Mouse (Mus musculus): ENCODE measurements around the gene Slc17a6. TPM values are rescaled to one million over a fixed set of nuclear protein-coding genes. Genes with fewer than 3 reads are reported as not detected.

Slc17a6 gene
- polyA plus RNA-seq, 1 experiment from 2014 or later: 0.05 TPM

DNA sequence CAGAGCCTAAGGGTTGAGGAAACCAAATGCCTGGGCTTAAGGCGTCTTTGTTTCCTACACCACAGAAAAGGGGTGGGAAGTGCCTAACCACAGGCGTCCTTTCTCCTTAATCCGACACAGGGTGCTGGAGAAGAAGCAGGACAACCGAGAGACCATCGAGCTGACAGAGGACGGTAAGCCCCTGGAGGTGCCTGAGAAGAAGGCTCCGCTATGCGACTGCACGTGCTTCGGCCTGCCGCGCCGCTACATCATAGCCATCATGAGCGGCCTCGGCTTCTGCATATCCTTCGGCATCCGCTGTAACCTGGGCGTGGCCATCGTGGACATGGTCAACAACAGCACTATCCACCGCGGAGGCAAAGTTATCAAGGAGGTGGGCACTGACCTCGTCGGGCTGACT, 3.4 kb downstream of the Slc17a6 start:
- Histone ChIP-seq H3K4me1 (replicated peaks; ENCODE audit: control insufficient read depth, insufficient read depth, low read length) (no peaks in the 10 kb centered on the region), H3K4me3 (ENCODE audit: low read length) (no peak overlapping the region), H3K9ac (ENCODE audit: low read length) (no peak overlapping the region), H3K9me3 (ENCODE audit: control insufficient read depth, low read length) (no peaks in the 10 kb centered on the region), H3K27ac (ENCODE audit: low read length) (no peak overlapping the region), H3K27me3 (ENCODE audit: control insufficient read depth, insufficient read depth, low read depth, low read length) (peaks cover 54% of the 10 kb centered on the region), H3K36me3 (ENCODE audit: control insufficient read depth, insufficient read depth, low read length) (no peaks in the 10 kb centered on the region), H3K4me2 (ENCODE audit: low read depth, low read length) (no peak overlapping the region)
- ATAC-seq (ENCODE audit: low read depth): no peak
- under 1% methylated on average over 23 of the region's 23 CpGs for WGBS

DNA sequence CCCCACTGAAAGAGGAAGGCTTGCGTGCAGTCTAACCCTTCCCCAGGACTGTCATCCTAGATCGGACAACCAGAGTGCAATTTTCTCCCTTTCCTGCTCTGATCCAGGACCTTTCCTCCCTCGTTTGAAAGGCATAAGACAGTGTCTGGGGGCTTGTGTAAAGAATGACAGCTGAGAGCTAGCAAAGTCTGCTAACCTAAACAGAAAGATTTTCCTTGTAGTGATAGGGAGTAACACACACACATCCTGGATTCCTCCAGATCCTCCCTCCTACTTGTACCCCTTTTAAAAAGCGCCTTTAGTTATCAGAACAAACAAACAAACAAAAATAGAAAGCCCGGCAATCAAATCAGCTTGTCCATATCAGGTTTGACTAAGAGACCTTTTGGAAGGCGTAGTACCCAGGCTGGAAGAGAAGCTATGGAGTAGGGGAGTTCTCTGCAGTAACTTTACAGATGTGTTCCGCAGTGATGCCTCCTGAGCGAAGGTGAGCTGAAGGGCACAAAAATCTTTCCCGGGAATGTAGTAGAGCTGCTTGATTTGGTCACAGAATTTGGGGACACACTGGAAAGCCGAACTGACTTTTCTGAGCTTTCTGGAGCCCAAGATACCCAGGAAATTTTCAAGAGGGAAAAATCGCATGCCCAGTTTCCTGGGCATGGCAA, 3.9 kb downstream of the Slc17a6 start:
- Histone ChIP-seq H3K27ac (ENCODE audit: low read length) (no peak overlapping the region), H3K4me1 (replicated peaks; ENCODE audit: control insufficient read depth, insufficient read depth, low read length) (no peaks in the 10 kb centered on the region), H3K9ac (ENCODE audit: low read length) (no peak overlapping the region), H3K4me3 (ENCODE audit: low read length) (no peak overlapping the region), H3K9me3 (ENCODE audit: control insufficient read depth, low read length) (no peaks in the 10 kb centered on the region), H3K4me2 (ENCODE audit: low read depth, low read length) (no peak overlapping the region), H3K27me3 (ENCODE audit: control insufficient read depth, insufficient read depth, low read depth, low read length) (peaks cover 54% of the 10 kb centered on the region), H3K36me3 (ENCODE audit: control insufficient read depth, insufficient read depth, low read length) (no peaks in the 10 kb centered on the region)
- 7% methylated on average over 11 of the region's 11 CpGs for WGBS
- no peak for ATAC-seq (ENCODE audit: low read depth)

DNA sequence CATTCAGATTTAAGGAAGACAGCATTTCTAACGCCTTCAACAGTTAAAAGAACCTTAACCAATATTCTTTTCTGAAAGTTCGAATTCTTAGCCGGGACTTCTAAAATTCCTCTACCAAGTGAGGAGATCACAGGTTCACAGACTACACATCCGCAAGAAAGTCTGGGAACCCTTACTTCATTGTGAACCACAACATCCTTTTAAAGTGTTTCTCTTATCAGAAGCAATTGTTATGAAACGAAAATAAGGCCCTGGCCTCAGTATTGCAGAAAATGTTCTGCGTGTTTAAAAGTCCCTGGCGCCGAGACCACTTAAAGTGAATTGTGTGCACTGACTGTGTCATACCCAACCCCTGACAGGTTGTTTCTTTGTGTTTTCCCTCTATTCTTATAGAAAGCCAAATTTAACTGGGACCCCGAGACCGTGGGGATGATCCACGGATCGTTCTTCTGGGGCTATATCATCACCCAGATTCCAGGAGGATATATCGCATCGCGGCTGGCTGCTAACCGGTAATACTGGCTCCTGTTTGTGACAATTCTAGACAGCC, 4.7 kb downstream of the Slc17a6 start:
- Histone ChIP-seq H3K4me3 (ENCODE audit: low read length) (no peak overlapping the region), H3K9me3 (ENCODE audit: control insufficient read depth, low read length) (no peaks in the 10 kb centered on the region), H3K4me1 (replicated peaks; ENCODE audit: control insufficient read depth, insufficient read depth, low read length) (no peaks in the 10 kb centered on the region), H3K27ac (ENCODE audit: low read length) (no peak overlapping the region), H3K4me2 (ENCODE audit: low read depth, low read length) (no peak overlapping the region), H3K27me3 (ENCODE audit: control insufficient read depth, insufficient read depth, low read depth, low read length) (peaks cover 53% of the 10 kb centered on the region), H3K9ac (ENCODE audit: low read length) (no peak overlapping the region), H3K36me3 (ENCODE audit: control insufficient read depth, insufficient read depth, low read length) (no peaks in the 10 kb centered on the region)
- WGBS: 2% methylated on average over 16 of the region's 16 CpGs
- ATAC-seq (ENCODE audit: low read depth): no peak

DNA sequence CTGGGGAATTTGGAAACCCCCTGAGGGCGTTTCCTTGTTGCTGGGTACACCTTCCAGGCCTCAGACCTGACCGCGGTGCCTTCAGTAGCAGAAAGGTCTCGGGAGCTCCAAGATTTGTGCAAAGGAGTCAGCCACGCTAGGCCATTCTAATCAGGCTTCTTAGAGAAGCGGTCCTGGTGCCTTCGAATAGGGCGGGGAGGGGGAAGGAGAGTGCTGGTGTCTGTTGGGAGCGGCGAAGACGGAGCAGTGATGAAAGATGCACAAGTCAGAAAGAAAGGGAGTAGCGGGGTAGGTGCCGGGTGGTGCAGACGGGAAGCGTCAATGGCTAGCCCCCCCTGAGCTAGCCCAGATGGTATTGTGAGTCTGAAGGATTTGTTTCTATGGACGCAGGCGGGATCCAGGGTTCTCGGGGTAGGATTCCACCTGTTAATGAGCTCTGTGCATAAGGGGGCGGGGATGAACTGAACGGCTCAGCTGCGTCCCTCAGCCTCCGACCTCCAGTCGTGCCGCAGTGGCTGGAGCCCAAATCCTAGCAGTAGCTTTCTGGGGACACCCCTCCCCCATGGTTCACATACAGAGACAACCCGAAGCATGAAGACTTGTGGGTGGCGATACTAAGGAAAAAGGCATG, 5.3 kb downstream of the Slc17a6 start:
- Histone ChIP-seq H3K4me3 (ENCODE audit: low read length) (no peak overlapping the region), H3K4me1 (replicated peaks; ENCODE audit: control insufficient read depth, insufficient read depth, low read length) (no peaks in the 10 kb centered on the region), H3K36me3 (ENCODE audit: control insufficient read depth, insufficient read depth, low read length) (no peaks in the 10 kb centered on the region), H3K9me3 (ENCODE audit: control insufficient read depth, low read length) (no peaks in the 10 kb centered on the region), H3K27ac (ENCODE audit: low read length) (no peak overlapping the region), H3K9ac (ENCODE audit: low read length) (no peak overlapping the region), H3K4me2 (ENCODE audit: low read depth, low read length) (no peak overlapping the region), H3K27me3 (ENCODE audit: control insufficient read depth, insufficient read depth, low read depth, low read length) (peaks cover 47% of the 10 kb centered on the region)
- ATAC-seq (ENCODE audit: low read depth): no peak
- WGBS: 1% methylated on average over 26 of the region's 26 CpGs

DNA sequence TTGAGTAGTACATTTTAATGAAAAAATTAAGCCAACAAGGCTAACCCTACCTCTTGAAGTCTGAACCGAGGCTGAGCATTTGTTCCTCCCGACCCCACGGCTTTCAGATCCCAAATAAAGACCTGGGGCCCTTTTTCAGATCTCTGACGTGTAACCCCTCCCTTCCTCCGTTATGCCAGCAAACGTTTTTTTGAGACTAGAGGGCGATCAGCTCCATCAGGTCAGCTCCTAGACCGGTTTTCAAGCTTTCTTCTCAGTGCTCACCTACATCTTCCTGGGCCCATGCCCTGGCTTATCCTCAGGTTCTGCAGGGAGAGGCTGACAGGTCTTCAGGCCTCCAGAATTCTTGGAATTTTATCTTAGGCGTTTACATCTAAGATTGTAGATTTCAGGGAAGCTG, 5.9 kb downstream of the Slc17a6 start:
- Histone ChIP-seq H3K4me1 (replicated peaks; ENCODE audit: control insufficient read depth, insufficient read depth, low read length) (no peaks in the 10 kb centered on the region), H3K36me3 (ENCODE audit: control insufficient read depth, insufficient read depth, low read length) (no peaks in the 10 kb centered on the region), H3K27me3 (ENCODE audit: control insufficient read depth, insufficient read depth, low read depth, low read length) (peaks cover 41% of the 10 kb centered on the region), H3K9ac (ENCODE audit: low read length) (no peak overlapping the region), H3K4me2 (ENCODE audit: low read depth, low read length) (no peak overlapping the region), H3K9me3 (ENCODE audit: control insufficient read depth, low read length) (no peaks in the 10 kb centered on the region), H3K27ac (ENCODE audit: low read length) (no peak overlapping the region), H3K4me3 (ENCODE audit: low read length) (no peak overlapping the region)
- ATAC-seq (ENCODE audit: low read depth): no peak
- WGBS: 2% methylated on average over 9 of the region's 9 CpGs

DNA sequence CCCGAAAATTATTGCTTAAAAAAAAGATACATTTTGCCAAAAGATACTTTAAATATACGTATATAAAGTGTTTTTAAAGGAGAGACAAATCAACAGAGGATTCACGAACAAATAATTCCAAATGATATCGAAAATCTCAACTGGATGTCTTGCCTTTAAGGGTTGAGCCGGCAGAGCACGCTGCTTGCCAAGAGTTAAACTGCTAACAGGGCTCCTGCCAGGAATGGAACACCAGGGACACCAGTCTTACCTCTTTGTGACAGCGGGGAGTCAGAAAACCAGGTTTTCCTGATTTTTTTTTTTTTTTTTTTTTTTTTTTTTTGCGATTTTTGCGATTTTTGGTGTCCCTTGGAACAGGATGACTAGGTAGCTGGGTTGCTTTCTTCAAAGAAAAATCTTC, 6.5 kb downstream of the Slc17a6 start:
- no peak for ATAC-seq (ENCODE audit: low read depth)
- H3K4me2 ChIP-seq (ENCODE audit: low read depth, low read length): no peak overlapping the region
- H3K36me3 ChIP-seq (ENCODE audit: control insufficient read depth, insufficient read depth, low read length): no peaks in the 10 kb centered on the region
- no peaks in the 10 kb centered on the region for H3K4me1 ChIP-seq (replicated peaks; ENCODE audit: control insufficient read depth, insufficient read depth, low read length)
- H3K9ac ChIP-seq (ENCODE audit: low read length): no peak overlapping the region
- WGBS: 4% methylated on average over 9 of the region's 9 CpGs
- H3K4me3 ChIP-seq (ENCODE audit: low read length): no peak overlapping the region
- peaks cover 40% of the 10 kb centered on the region for H3K27me3 ChIP-seq (ENCODE audit: control insufficient read depth, insufficient read depth, low read depth, low read length)
- H3K27ac ChIP-seq (ENCODE audit: low read length): no peak overlapping the region
- H3K9me3 ChIP-seq (ENCODE audit: control insufficient read depth, low read length): no peaks in the 10 kb centered on the region

DNA sequence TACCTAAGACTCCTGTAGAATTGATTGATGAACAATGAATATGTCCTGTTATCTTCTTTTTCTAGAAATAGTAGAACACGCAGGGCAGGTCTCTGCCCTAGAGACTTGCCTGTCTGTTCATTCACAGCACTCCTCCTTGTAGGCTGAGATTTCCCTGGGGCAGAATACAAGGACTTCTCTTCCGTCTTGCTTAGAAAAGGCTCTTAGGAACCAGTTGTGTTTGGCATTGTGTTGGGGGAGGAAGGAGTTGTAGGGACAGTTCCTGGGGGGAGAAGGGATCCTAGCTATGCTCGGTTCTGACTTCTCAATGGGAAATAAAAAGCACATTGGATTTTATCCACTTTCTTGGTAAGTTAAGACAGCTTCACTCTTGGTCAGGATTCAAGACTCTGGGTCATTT, 7.4 kb downstream of the Slc17a6 start:
- ATAC-seq (ENCODE audit: low read depth): no peak
- Histone ChIP-seq H3K9ac (ENCODE audit: low read length) (no peak overlapping the region), H3K36me3 (ENCODE audit: control insufficient read depth, insufficient read depth, low read length) (no peaks in the 10 kb centered on the region), H3K4me2 (ENCODE audit: low read depth, low read length) (no peak overlapping the region), H3K4me3 (ENCODE audit: low read length) (no peak overlapping the region), H3K27me3 (ENCODE audit: control insufficient read depth, insufficient read depth, low read depth, low read length) (peaks cover 36% of the 10 kb centered on the region), H3K4me1 (replicated peaks; ENCODE audit: control insufficient read depth, insufficient read depth, low read length) (no peaks in the 10 kb centered on the region), H3K9me3 (ENCODE audit: control insufficient read depth, low read length) (no peaks in the 10 kb centered on the region), H3K27ac (ENCODE audit: low read length) (no peak overlapping the region)
- WGBS: 2% methylated on average over 3 of the region's 3 CpGs

DNA sequence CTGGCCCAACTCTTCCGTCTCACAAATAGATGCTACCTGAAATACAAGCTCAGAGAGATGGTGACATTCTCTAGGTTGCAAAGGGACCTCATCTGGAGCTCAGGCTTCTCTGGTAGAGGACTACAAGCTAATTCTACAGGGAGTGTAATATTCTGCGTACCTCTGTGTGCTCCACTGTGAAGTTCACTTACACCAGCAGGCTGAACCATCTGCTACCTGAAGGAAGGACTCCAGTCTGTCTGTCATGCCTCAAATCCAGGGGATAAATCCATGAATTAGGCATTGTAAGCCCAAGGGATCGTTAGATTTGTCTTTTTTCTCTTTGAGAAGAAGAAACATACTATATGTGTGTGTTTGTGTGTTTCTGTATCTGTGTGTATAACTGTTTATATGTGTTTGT, 9.4 kb downstream of the Slc17a6 start:
- H3K4me1 ChIP-seq (replicated peaks; ENCODE audit: control insufficient read depth, insufficient read depth, low read length): no peaks in the 10 kb centered on the region
- no peak overlapping the region for H3K4me3 ChIP-seq (ENCODE audit: low read length)
- H3K36me3 ChIP-seq (ENCODE audit: control insufficient read depth, insufficient read depth, low read length): no peaks in the 10 kb centered on the region
- H3K9me3 ChIP-seq (ENCODE audit: control insufficient read depth, low read length): no peaks in the 10 kb centered on the region
- WGBS: 55% methylated on average over 3 of the region's 3 CpGs
- H3K9ac ChIP-seq (ENCODE audit: low read length): no peak overlapping the region
- no peak overlapping the region for H3K4me2 ChIP-seq (ENCODE audit: low read depth, low read length)
- H3K27ac ChIP-seq (ENCODE audit: low read length): no peak overlapping the region
- no peak for ATAC-seq (ENCODE audit: low read depth)
- H3K27me3 ChIP-seq (ENCODE audit: control insufficient read depth, insufficient read depth, low read depth, low read length): peaks cover 19% of the 10 kb centered on the region

DNA sequence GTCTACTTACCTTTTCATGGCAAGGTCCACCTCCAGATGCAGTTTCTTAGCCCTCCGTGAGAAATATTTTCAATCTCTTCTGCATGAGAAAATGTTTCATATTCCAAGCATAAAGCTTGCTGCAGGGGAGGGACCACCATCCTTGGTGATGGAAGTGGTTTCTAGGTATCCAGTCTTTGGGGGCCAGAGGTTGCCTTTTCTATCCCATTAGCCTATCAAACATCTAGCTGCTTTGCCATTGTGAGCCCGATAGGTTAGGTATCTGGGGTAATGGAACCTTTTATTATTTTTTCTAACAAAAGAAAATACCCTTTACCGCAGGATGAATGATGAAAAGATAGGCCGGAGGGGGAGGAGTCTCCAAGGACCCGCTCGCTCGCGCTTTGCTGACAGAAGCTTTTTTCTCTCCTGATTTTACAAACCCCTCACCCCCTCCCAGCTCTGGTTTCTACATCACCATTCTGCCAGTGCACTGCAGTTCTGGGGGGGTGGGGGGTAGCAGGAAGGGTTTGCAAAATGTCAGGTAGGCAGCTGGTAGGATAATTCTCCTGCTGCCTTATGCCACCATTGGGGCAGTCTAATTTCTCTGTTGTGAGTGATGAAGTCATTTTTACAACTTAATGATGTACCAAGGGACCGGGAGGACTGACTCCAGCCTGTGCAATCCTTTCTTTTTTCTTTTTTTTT, 10.9 kb downstream of the Slc17a6 start:
- Histone ChIP-seq H3K27ac (ENCODE audit: low read length) (no peak overlapping the region), H3K4me3 (ENCODE audit: low read length) (no peak overlapping the region), H3K4me2 (ENCODE audit: low read depth, low read length) (no peak overlapping the region), H3K27me3 (ENCODE audit: control insufficient read depth, insufficient read depth, low read depth, low read length) (peaks cover 3% of the 10 kb centered on the region), H3K9ac (ENCODE audit: low read length) (no peak overlapping the region), H3K9me3 (ENCODE audit: control insufficient read depth, low read length) (no peaks in the 10 kb centered on the region), H3K36me3 (ENCODE audit: control insufficient read depth, insufficient read depth, low read length) (no peaks in the 10 kb centered on the region), H3K4me1 (replicated peaks; ENCODE audit: control insufficient read depth, insufficient read depth, low read length) (no peaks in the 10 kb centered on the region)
- ATAC-seq (ENCODE audit: low read depth): no peak
- WGBS: 8% methylated on average over 9 of the region's 9 CpGs

Data from lung, embryonic 16.5 days (tissue).